Mouse (Mus musculus): ENCODE measurements around the gene Dcst2.
A peak's percentile ranks its signal among the peaks of the same experiment; 100 is the strongest.

Gene Dcst2

DNA sequence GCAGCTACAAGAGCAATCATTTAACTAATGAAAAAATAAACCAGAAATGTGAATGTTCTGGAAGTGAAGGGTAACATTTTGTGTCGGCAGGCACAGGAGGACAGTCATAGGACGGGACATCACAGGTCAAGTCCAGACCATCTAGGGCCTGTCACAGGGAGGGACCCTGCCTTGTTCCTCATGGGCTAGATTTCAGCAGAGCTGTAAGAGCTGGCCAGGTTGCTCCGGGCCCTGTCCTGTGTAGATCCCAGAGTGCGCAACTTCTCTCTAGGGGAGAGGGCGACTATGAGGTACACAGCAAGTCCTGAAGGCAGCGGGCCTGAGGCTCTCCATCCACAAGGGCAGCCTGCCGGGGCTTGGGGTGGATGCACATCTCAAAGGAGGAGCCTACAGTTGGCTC is at the start of gene Dcst2:
Dcst2 (plus strand) TSS at position 301 of the 400 bp plus-strand sequence.
- no peak for DNase-seq

DNA sequence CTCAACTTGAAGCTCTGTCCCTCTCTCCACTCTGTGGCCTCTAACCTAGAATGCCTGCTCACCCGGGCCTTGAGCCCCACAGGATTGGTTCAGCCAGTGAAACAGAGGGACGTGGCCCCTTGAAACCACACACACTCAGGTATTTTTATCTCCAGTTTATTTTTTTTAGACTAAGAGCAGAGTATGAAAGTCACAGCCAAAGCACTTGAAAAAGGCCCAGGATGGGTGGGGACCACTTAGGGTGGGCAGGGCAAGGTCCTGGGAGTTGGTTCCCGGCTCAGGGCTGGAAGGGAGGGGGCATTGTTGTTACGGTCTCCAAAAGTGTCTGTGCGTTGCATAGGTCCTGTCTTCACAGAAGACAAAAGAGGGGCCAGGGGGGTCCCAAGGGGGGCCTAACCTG is 47.4 kb upstream of the Dcst2 start:
- no peak for DNase-seq

DNA sequence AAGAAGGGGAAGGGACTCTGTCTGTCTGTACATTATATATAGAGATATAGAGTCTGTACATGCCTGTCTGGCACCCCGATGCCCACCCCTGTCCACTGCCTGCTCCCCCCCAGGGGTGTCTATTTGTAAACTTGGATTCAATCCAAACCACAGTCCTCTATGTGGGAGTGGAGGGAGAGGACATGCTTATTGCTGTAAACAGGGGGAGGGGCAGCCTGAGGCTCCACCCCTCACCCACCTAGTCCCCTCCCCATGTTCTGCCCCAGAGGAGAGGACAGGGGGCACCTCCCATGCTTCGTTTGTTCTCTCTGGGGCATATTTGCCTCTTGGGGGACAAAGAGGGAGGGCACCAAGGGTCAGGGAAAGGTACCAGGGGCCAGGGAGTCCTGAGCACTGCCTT is 47.0 kb upstream of the Dcst2 start:
- peak; percentile 22 for DNase-seq

DNA sequence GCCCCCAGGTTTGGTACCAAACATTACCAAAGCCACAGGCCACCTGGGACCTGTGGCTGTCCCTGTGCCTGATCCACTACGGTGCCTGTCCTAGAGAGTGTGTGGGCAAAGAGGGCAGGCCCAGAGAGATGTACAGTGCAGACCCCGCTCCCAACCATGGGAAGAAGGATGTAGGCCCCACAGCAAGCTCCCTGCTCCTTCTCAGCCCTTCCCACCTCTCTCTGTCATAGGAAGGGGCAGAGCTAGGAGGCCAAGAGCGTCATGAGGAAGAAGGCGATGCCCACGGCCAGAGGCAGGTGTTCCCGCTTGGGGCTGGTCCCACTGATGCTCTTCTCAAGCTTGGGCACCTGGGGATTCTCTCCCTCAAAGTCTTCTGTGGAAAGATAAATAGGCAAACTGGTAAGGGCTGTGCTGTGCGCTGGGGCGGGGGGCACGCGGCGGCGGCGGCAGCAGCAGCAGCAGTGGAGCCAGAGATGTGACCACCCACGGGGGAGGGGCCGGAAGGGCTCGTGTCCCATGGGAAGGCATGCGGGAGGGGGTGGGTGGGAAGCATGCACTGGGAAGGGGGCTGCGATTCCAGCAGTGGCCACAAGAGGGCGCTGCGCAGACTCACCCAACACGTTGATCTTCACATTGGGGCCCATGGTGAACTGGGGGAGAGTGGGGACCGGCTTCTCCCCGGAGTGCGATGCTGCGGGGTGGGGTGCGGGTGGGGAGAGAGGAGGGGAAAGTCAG is 46.4 kb upstream of the Dcst2 start:
- DNase-seq, result peak; percentile 52

DNA sequence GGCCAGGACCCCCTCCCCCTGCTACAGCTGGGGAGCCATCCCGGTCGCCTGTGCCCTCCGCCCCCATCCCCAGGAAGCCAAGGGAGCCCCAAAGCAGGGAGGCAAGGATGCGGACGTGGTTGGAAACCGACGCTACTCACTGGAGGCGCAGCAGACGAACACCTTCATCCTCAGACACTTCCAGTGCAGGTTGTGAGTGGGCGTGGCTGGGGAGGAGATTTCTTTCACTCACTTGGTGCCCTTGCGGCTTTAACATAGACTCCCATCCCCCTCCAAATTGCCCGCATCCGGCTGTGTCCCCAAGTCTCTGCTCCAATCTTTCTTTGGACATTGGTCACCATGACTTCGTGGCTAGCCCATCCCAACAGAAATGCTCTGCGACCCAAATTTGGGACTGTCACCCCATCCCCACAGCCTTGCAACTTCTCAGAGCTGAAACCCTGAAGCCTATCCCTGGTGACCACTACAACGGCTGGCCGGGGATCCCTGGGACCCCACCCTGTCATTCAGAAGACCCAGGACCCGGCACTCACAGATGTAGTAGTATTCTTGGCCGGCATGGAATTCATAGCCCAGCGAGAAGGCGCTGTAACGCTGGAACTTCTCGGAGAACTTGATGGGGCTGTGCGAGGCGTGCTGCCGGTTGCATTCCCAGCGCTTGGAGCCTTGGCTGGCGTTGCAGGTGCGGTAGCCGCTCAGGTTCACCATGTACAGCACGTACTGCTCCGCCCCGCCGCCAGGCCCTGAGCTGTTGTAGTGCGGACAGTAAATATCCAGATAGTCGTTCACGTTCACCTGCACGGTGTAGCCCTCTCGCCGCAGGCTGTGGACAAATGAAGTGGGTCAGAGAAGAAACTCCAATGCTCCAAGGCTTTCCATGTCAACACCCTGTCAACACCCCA is 45.6 kb upstream of the Dcst2 start:
- peak; percentile 35 for DNase-seq

DNA sequence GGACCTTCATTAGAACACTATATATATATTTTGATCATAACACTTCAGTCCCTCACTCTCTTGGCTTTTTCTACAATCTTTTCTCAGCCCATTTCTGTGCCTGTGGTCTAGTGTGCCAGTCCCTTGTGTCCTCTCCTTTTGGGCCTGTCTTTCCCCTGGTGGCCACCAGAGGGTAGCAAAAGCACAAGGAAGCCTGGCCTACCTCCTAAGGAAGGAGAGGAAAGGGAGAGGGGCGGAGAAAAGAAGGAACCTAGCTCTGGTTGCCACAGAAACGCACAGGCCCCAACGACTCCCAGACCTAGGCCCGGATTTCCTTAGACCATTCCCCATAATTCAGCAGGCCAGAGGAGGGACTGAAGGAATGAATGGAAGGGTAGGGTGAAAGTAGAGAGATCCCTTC is 44.9 kb upstream of the Dcst2 start:
- DNase-seq, result peak; percentile 78

DNA sequence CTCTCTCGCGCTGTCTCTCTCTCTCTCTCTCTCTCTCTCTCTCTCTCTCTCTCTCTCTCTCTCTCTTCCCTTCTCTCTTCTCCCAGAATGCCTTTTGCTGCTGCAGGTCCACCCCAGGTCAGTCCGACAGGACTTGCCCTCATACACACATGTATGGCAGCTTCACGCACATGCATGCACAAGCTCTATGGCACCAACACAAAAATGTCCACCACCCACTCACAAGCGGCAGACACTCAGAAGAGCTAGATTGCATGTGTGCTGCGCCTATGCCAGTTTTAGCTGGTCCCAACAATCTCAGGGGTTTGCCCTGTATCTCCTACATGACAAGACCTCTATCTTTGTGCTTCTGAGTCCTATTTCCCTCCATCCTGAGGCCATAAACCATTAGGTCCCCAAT is 44.5 kb upstream of the Dcst2 start:
- no peak for DNase-seq

DNA sequence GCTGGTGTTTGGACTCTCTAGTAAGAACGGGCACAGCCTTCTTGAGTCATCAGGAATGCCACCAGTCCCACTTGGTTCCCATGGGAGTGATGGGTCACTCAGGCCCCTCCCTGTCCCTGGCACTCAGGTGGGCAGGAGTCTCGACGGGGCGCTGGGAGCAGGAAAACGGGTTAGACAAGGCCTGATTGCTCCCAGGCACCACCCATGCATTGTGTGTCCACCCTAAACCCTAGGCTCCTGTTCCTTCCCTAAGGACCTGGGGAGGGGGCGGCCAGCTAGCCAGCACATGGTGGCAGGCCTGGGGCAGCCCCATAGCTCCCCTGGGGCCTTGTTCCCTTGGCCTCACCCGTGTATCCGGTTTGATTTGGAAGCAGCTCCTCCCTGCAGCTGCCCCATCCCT is 43.5 kb upstream of the Dcst2 start:
- no peak for DNase-seq

DNA sequence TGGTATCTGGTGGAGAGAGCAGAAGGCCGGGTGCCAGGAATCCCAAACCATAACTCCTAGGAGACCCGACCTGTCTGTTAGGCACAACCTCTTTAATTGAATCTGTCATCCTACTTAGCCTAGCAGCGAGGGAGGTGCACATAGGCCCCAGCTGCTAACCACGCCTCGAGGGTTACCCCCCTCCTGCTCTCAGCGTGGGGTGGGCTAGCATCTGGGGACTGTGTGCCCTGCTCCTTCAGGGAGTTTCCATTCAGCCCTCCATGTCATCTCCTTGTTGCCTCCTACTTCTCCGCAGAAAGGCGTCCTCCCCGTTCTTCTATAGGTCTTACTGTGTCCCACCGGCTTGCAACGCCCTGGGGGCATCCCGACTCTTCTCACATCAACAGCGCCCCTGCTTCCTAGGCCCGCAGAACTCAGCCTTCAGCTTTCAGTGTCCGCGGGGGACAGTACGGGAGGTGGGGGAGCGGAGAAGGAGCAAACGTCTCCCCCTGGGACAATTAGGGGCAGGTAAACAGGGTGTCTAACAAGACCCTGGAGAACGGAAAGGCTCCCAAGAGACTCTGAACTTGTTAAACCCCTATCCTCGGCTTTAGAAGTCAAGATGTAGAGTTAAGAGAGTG is 42.7 kb upstream of the Dcst2 start:
- DNase-seq, result no peak

DNA sequence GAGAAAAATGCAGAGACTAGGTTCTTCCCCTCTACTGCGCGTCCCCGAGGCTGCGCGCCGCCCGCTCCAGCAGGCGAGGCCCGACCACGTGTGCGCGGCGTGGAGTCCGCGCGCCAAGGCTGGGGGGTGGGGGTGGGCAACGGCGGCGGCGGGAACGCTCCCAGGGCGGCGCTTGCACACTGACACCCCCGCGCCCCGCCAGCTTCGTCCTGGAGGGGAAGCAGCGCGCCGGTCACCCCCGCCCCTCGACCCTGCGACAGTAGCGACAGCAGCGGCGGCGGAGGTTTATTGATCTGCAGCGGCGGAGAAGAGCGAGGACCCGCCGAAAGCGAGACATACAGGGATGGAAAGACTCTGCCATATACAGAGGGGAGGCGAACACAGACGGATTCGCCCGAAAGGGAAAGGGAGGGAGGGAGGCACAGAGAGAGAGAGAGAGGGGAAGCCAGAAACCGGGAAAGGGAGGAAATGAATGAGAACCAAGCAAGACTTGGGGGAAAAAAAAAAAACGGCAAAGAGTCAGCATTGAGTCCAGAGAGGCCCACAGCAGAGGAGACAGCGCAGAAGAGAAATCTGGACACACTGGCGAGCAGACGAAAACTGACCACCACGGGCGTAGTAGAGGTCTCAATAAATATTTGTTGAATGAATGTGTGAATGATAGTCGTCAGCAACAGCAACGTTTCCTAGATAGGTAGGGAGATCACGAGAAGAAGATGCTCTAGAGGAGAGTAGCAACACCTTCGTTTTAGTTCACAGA is 42.0 kb upstream of the Dcst2 start:
- DNase-seq, result no peak

DNA sequence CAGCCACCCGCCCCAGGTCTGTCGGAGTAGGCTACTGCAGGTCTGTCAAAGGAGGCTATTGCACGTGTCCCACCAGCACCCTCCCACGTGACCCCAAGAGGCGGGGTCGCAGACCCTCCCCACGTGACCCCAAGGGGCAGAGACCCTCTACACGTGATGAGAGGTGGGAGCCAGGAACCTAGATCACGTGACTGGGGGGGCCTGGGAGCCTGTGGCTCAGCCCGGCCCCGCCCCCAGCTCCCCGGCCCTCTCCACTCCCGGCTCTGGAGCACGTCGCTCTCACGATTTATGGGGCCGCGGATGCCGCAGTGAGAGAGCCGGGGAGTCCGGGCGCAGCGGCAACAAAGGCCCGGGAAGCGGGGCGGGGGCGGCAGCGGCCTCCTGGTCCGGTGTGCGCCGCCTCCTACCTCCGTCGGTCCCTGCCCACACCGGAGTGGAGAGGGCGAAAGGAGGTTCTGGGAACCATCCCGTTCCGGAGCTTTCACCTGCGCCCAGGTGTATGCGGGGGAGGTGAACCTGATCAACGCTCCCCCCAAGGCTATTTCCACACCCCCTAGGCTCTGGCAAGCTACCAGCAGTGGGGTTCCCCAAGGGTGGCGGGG is 41.1 kb upstream of the Dcst2 start:
- no peak for DNase-seq

DNA sequence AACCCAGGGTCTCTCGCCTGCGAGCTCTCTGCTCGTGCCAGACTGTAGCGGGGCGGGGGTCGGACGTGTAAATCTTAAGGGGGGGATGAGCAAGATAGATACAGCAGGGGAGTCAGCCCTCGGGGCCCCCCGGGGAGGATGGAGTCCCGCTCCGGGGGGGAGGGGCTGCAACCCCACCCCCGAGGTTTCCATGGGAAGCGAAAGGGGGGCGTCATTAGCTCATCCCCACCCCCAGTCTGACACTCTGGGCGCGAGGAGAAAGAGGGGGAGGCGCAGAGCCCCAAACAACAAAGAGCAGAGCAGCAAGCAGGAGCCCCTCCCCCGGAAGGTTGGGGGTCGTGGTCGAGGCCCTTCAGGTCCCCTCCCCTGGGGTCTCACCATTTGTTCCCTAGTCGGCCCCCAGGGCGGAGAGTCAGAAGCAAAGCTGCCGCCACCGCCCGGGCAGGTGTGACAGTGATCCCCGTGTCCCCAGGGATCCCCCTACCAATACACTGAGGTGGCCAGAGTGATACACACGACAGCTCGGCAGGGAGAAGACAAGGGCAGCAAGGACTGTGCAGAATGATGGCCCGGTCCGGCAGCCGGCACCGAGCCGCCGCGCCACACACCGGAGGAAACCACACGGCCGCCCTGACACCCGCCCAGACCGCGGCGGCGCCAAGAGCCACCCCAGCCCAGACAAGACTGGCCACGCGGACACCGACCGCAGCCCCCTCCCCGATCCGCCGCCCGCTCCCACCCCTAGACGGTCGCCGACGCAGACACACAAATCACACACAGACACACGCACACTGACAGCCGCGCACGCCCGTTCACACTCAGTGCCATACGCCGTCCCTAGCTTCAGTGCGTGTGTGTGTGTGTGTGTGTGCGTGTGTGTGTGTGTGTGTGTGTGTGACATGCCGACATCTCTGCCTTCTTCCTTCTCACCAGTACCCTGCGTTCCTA is 40.3 kb upstream of the Dcst2 start:
- no peak for DNase-seq

DNA sequence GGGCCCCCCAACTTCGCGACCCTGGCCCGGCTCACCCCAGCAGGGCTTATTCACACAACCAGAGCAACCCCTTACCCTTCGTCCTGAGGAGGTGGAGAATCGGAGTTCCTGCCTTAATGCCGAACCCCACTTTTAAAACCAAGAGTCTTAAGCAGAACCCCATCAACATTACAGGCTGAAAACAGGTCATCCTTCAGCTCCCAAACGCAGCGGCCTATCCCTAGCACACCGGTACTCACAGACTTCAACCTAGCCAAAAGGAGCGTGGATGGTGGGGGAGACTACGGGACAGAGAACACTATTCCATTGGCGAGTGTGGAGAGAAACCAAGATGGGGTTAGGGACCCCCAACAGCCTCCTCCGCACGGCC is 39.7 kb upstream of the Dcst2 start:
- no peak for DNase-seq

DNA sequence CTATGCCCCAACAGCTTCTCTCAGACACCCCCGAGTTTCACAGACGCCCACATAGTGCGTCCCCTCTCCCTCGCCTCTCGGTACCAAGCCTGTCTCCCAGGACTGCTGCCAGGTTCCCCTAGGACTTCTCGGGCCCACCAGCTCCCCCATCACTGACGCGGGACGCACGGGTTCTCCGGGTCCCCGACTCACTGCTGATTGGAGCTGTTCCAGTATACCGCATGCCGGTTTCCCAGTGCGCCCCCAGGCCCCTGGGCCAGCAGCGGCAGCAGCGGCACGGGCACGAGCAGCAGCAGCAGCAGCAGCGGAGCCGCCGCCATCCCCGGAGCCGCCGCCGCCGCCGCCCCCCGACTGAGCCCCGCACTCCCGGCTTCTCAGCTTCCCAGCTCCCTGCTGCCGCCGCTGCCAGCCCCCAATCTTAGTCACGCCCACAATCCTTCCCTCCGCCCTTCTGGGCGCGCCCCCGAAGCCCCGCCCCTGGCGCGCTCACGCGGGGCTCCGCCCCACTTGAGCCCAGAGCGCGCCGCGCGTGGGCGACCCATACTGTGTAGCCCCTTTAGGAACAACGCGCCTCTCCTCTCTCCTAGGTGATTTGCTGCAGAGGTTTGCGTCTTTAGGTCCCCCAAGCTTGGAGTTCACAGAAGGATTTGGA is 39.1 kb upstream of the Dcst2 start, which contains the start of gene Efna3:
Efna3 (minus strand) TSS at position 452 of the 652 bp plus-strand sequence.
- no peak for DNase-seq

DNA sequence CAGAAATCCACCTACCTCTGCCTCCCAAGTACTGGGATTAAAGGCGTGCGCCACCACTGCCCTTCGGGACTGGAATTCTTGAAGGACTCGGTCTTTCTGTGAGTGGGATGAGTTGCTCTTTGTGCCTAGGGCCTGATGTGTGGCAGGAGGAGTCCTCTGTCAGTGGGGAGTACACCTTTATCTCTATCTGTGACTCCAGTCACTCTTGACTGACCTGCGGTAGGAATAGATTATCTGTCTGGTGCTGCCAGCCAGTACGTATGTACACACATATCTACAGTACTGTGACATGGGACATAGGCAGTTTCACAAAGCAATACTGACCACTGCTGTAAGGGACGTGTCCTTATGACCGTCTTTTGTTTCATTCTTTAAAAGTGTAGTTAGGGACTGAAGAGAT is 35.9 kb upstream of the Dcst2 start:
- no peak for DNase-seq

DNA sequence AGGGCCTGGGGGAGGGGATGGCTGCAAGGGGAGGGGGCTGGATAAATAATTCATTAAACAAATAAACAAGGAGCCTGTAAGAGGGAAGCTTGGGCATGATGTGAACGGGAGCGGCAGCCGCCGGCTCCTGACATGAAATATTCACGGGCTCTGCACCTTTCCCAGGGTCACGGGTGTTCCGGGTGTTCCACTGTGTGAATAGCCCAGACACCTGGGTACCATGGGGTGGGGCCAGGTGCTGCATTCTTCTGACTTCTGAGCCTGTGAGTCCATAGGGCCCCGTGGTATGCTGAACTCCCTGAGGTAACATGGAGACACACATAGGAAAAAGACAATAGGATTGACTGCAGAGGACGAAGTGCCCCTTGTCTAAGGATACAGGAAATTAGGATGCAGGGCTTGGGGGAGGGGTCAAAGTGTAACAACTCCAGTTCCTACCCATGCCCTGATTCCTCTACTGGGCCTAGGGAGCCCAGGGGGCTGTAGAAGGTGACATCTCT is 34.4 kb upstream of the Dcst2 start:
- no peak for DNase-seq

DNA sequence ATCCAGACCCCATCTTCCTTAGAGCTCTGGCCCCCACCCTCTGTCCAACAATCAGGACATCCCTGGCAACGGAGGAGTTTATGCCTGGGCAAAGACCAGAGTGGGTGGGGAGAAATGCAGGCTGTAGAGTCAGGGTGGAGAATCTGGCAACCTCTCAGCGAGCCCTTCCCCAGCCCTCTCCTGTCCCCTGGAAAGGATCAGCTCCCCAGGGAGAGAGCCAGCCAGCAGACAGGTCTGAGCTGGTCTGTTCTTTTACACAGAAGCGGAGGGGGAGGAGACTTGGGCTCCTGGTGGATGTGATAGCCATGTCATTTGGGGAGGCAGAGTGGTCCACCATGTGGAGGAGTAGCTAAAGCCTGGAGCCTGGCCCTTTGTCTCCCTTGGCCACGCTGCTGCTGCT is 33.2 kb upstream of the Dcst2 start:
- DNase-seq, result no peak

DNA sequence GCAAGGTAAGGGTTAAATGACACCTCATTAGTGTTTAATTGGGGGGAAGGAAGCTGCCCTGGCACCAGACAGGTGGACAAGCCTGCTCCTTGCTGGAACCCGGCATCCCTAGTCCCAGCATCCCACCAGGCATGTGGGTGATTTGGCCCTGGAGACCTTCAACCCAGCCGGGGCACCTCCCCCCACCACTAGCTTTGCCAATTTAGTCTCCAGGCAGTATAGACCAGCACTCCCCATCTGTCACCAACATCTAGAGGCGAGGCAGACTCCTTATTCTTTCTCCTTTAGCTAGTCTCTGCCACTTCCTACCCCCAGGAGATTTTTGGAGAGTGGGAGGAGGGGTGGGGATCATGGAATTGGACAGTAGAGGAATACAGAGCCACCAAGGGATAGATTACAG is 31.4 kb upstream of the Dcst2 start:
- DNase-seq, result no peak

DNA sequence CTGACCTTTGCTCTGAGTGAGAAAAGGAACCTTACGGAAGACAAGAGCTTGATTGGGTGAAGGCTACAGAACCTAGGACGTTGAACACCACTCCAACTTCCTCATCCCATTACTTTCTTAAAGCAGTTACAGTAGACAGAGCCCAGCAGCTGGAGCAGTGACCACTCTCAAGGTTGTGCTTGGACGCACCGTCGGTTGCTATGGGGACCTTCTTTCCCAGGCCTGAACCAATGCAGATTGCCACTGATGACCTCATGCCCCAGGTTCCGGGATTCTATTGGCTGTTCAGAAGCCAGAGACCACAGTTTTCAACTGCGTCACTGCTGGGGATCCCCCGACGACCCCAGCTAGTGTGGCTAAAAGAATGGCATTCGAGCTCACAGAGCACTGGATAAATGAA is 30.8 kb upstream of the Dcst2 start:
- no peak for DNase-seq

DNA sequence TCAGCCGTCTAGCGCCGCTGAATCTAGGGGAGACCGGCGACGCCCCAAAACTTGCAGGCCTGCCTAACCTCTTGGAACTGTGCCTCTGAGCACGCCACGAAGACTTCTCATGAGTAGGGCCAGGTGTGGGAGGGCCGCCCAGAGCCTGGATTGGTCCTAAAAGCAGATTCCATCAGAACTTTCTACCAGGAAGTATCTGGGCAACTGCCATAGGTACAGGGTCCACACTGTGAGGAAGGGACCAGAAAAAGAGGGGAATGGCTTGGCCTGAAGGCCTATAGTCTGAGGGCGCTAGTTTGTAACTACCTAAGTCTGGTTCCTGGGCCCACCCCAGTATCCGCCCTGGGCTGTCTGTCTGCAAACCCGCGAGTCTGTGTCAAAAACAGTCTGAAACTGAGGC is 30.2 kb upstream of the Dcst2 start:
- DNase-seq, result no peak

DNA sequence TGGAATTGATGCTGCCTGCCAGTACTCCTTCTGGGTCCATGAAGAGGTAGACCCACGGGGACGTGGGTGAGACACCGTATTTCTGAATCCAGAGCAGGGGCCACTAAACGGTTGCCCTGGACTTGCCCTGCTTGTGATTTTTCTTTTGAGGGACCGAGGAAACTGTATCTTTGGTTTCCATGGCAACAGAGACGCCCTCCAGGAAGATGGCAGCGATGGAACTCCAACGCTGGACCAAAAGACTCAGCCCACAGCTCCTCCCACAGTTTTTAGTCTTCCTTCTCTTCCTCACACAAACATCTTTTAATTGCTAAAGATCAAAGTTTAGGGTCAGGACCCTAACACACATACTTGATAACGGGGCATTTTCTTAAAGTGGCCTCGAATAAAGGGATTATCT is 29.8 kb upstream of the Dcst2 start:
- DNase-seq, result no peak
